ENCODE assay signal across 28 mouse cellular contexts in genomic region chr1:89895801-89896200, GRCm38 (mm10). TPM values are rescaled to one million over a fixed set of nuclear protein-coding genes. Genes with fewer than 3 reads are reported as not detected.
DNase-seq lines count a peak whose midpoint lies in the region; ATAC-seq and TF ChIP-seq lines count a peak whose summit lies in the region.
"Had no signal": no experiment of that assay in that cellular context is flagged by ENCODE, and none has a peak within 500 bp of the region (broad histone marks: within the 10 kb centered on the region; RNA-seq: fewer than 3 reads in every experiment).

No protein-coding gene starts in this region.

- no peak overlapping the region for H3K4me3 ChIP-seq in kidney, embryonic 14.5 days (ENCODE audit: low read length)
- H3K4me3 ChIP-seq in liver, adult 2 months (ENCODE audit: insufficient read depth, low read depth, low read length) = no peak overlapping the region
- H3K4me3 ChIP-seq in liver, embryonic 12.5 days = no peak overlapping the region
- H3K4me3 ChIP-seq: forebrain, embryonic 10.5 days; forebrain, embryonic 13.5 days; heart, adult 2 months; heart, embryonic 10.5 days; heart, embryonic 13.5 days; hindbrain, embryonic 10.5 days; hindbrain, embryonic 13.5 days had no signal

- no peak overlapping the region for H3K27ac ChIP-seq in kidney, embryonic 14.5 days (ENCODE audit: low read depth, low read length)
- H3K27ac ChIP-seq in liver, adult 2 months (replicated peaks; ENCODE audit: insufficient read depth, low read depth, low read length) = no peak overlapping the region
- no peak overlapping the region for H3K27ac ChIP-seq in liver, embryonic 12.5 days
- H3K27ac ChIP-seq: forebrain, embryonic 10.5 days; forebrain, embryonic 13.5 days; heart, adult 2 months; heart, embryonic 10.5 days; heart, embryonic 13.5 days; hindbrain, embryonic 10.5 days had no signal

- no peaks in the 10 kb centered on the region for H3K27me3 ChIP-seq in kidney, embryonic 14.5 days (ENCODE audit: control insufficient read depth, insufficient read depth, low read length)
- H3K27me3 ChIP-seq in liver, adult 2 months (ENCODE audit: control insufficient read depth, insufficient read depth, low read length) = no peaks in the 10 kb centered on the region
- H3K27me3 ChIP-seq in liver, embryonic 12.5 days (replicated peaks) = no peaks in the 10 kb centered on the region
- H3K27me3 ChIP-seq: CH12.LX; forebrain, embryonic 13.5 days; heart, embryonic 13.5 days; Patski had no signal

- H3K9ac ChIP-seq in kidney, embryonic 14.5 days (ENCODE audit: low read depth, low read length) = no peak overlapping the region
- H3K9ac ChIP-seq in liver, adult 2 months (ENCODE audit: low read depth, low read length) = no peak overlapping the region
- no peak overlapping the region for H3K9ac ChIP-seq in liver, embryonic 12.5 days
- H3K9ac ChIP-seq: forebrain, embryonic 13.5 days; heart, embryonic 13.5 days; hindbrain, embryonic 13.5 days had no signal

- no peaks in the 10 kb centered on the region for H3K79me2 ChIP-seq in liver, adult 2 months (ENCODE audit: control insufficient read depth, insufficient read depth, low read length)

- no peaks in the 10 kb centered on the region for H3K9me3 ChIP-seq in kidney, embryonic 14.5 days (ENCODE audit: control insufficient read depth, low read length)
- no peaks in the 10 kb centered on the region for H3K9me3 ChIP-seq in liver, embryonic 12.5 days (replicated peaks)
- H3K9me3 ChIP-seq: forebrain, embryonic 10.5 days; forebrain, embryonic 13.5 days; heart, embryonic 10.5 days; heart, embryonic 13.5 days; hindbrain, embryonic 10.5 days; hindbrain, embryonic 13.5 days had no signal

- no peak overlapping the region for H3K4me2 ChIP-seq in kidney, embryonic 14.5 days (replicated peaks; ENCODE audit: low read depth, low read length)
- H3K4me2 ChIP-seq in liver, embryonic 12.5 days = no peak overlapping the region
- H3K4me2 ChIP-seq: forebrain, embryonic 13.5 days; heart, embryonic 13.5 days; hindbrain, embryonic 13.5 days had no signal

- peaks cover 2% of the 10 kb centered on the region; the same call in 1 of the 2 replicates for H3K4me1 ChIP-seq in kidney, embryonic 14.5 days (ENCODE audit: control insufficient read depth, insufficient read depth, low read length)
- no peaks in the 10 kb centered on the region for H3K4me1 ChIP-seq in liver, adult 2 months (ENCODE audit: control insufficient read depth, insufficient read depth, low read length)
- peaks cover 7% of the 10 kb centered on the region for H3K4me1 ChIP-seq in liver, embryonic 12.5 days
- H3K4me1 ChIP-seq: heart, embryonic 13.5 days had no signal

- TF ChIP-seq POLR2A in liver, adult 2 months (IDR thresholded peaks at IDR 0.05; ENCODE audit: extremely low read depth, insufficient read depth, low read length) = no peak

- no peak for ATAC-seq in kidney, embryonic 14.5 days (ENCODE audit: low FRiP score, low TSS enrichment)
- ATAC-seq in liver, embryonic 12.5 days = no peak
- ATAC-seq: forebrain, embryonic 13.5 days; forebrain, embryonic 16.5 days; hindbrain, embryonic 16.5 days; Patski had no signal

- H3K36me3 ChIP-seq in kidney, embryonic 14.5 days (ENCODE audit: control insufficient read depth, insufficient read depth, low read length) = 0 out of 2 replicates have a peak, but pooled peaks cover 3% of the 10 kb centered on the region
- H3K36me3 ChIP-seq in liver, adult 2 months (ENCODE audit: control insufficient read depth, insufficient read depth, low read length) = no peaks in the 10 kb centered on the region
- H3K36me3 ChIP-seq in liver, embryonic 12.5 days = no peaks in the 10 kb centered on the region
- H3K36me3 ChIP-seq: G1E had no signal

- DNase-seq in kidney, adult 11 months = peak; percentile 33
- no peak for DNase-seq in kidney, postnatal 14 days
- DNase-seq in kidney, adult 9 months = peak; percentile 68
- peak; percentile 88 for DNase-seq in liver, adult 2 months (ENCODE audit: extremely low read depth, low read depth, low spot score)
- DNase-seq: adrenal gland, postnatal 10 days; adrenal gland, postnatal 36 days; B cell, adult 2 months; cerebellum, adult 18-20 months; cerebellum, adult 9-10 months; cerebellum, postnatal 14 days; gastrocnemius, postnatal 10 days; gastrocnemius, postnatal 36 days; heart, adult 2 months had no signal

- no peak for TF ChIP-seq CTCF in liver, adult 2 months (IDR thresholded peaks at IDR 0.05; ENCODE audit: low read depth, low read length)

- WGBS in kidney, embryonic 14.5 days = 64% methylated on average over 5 of the region's 5 CpGs
- 46% methylated on average over 5 of the region's 5 CpGs for WGBS in liver, adult 2 months
- WGBS in liver, embryonic 12.5 days (ENCODE audit: insufficient replicate concordance) = 66% methylated on average over 5 of the region's 5 CpGs

RNA-seq across cellular contexts. Expression of gene Gbx2, which starts 35.2 kb away (rescaled TPM):
- 0.10 and 0.18 TPM in 2 replicates for polyA plus RNA-seq in kidney, embryonic 14.5 days (2014; fragmentation: Nextera tagmentation; extraction: Ambion mirVana)
- total RNA-seq in liver, adult 2 months (2014; rRNA removed) = not detected in 2 replicates
- not detected in 2 replicates for polyA plus RNA-seq in liver, adult 2 months (2012; rRNA removed)
- 1.7 and 2.0 TPM in 2 replicates for polyA plus RNA-seq in liver, embryonic 12.5 days (2016; fragmentation: Nextera tagmentation; extraction: Ambion mirVana)
- total RNA-seq: adrenal gland, adult 18-20 months; adrenal gland, postnatal 10 days; adrenal gland, postnatal 36 days; CH12.LX; gastrocnemius, postnatal 10 days had no signal
- polyA plus RNA-seq: G1E; heart, postnatal 0 days had no signal
